Mouse (Mus musculus) heart, adult 8-10 months (tissue): ENCODE measurements at regions not wholly inside any gene's neighbourhood (a gene's known extent, or its start where the extent isn't known, plus 50 kb on each side); places are given as distances from the start of the nearest gene placed in this dataset.

Source experiments
- DNase-seq: peaks from one replicate; pipeline ENCODE4 v3.0.0; 2022; ENCODE audit warnings: low spot score

GRCm38 (mm10) chr11:24685545-24686467 lies 608.0 kb downstream of the Bcl11a start:
- DNase-seq = no peak

DNA sequence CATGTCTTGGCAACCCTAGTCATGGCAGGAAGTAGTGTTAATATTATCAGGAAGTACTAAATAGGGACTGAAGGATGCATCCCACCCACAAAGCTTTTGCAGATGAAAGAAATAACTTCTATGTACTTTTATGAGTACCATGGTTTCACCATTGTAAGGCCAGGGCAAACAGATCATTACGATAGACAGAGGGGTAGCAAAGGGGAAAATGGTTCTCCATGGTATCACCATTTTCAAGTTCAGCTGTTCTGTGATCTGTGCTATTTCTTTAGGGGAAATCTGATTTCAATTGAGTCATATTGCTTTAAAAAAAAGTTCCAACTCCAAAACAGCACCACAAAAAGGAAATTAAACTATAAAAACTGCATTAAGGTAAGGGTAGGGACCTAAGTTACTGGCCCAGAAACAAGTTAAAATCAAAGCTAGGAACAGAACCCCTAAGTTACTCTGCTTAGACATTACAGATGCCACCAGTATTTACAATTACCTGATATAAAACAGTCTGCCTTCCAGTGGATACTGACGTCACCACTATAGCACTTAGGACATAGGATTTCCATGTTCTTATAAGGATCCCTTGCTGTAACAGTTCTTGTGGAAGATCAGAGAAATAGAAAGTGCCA lies 610.4 kb downstream of the Bcl11a start:
- DNase-seq = no peak

DNA sequence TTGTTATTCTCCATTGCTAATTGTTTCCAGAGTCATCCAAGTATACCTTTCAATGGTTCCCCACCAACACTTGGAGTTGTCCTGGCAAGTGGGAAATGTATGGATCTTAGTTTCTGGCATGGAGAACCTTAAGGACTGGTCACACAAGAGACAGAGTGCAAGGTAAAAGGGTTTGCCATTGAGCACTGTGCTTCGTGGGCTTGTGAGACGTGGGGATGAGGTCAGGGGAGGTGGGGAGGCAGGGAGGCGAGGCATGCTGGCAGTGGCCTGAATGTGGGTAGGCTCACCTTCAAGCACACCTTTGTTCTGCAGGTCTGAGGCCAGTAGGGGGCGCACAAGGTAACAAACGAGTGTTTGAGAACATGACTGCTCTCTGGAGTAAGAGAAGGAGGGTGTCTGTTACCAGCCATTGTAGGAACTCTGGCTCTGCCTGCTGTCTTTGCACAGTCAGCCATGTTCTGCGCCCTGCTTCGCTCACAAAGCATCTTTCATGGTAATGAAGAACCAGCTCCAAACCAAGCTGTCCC lies 612.0 kb downstream of the Bcl11a start:
- no peak for DNase-seq

DNA sequence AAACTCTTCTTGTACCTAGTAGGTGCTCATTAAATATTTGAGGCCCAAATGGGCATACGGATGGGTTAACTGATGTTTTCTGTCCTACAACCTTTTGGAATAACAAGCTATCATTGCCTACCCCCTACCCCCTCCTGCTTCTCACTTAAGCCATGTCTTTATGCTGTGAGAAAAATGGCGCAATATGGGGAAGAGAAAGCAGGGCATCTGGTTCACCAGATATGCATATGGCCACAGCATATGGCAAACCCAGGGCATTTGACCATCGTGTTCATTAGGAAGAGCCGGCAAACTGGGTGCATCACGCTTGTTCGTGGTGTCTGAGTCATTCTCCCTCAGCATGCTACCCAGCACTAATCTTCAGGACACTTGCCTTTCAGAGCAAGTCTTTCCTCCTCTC lies 616.1 kb downstream of the Bcl11a start:
- no peak for DNase-seq

- DNase-seq = no peak
Observed at GRCm38 (mm10) chr11:24695010-24695720, 617.3 kb downstream of the Bcl11a start.

GRCm38 (mm10) chr11:24696561-24696960 lies 618.7 kb downstream of the Bcl11a start:
- DNase-seq = no peak

GRCm38 (mm10) chr11:24708790-24709189 lies 630.9 kb downstream of the Bcl11a start:
- no peak for DNase-seq

GRCm38 (mm10) chr11:24716539-24717287 lies 638.9 kb downstream of the Bcl11a start:
- DNase-seq = no peak

DNA sequence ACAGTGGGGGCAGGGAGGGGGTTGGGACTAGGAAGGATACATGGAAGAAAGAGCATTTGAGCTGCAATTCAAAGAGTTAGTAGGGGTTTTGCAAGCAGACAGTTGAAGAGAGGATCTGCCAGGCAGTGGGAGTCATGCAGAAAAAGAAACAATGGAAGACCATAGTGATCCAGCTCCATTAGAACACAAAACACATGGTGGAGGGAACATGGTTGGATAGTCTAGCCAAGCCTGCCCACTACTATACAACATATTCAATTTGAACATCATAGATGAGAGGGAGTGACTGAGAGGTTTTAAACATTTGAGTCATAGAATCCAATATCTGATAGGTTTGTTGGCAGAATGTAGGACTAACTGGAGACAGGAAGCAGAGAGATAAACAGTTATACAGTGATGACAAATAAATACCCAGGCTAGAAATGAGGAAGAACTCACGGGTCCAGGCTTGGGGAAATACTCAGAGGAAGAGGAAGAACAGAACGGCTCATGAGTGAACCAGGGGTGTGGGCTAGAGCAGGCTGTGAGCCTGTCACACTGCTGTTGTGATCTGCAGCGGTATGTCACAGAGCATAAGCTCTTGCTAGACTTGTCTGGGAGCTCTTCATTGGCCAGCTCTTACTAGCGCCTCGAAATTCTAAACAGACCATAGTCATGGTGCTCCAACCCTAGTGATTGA lies 646.5 kb downstream of the Bcl11a start:
- DNase-seq = no peak

GRCm38 (mm10) chr11:24726331-24726730 lies 648.5 kb downstream of the Bcl11a start:
- no peak for DNase-seq

- no peak for DNase-seq
Observed at GRCm38 (mm10) chr11:24727404-24727803, 649.5 kb downstream of the Bcl11a start.

DNA sequence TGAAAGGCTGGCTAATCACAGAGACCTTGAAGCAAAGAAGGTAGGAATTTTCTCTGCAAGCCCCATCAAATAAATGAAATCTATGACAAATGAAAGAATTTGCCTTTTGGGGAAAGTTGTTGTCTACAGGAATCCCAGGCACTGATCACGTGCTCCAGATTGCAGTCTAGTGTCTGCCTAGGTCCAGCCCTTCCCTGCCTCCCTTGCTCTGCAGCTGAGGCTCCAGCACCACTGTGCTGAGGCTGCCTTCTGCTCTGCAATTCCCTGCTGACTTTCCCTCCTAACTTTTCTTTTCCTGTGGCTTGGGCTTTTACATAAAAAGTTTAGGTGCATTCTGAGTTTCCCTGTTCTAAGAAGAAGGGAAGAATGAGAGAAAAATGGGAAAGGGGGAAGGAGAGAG lies 653.6 kb downstream of the Bcl11a start:
- DNase-seq = no peak

DNA sequence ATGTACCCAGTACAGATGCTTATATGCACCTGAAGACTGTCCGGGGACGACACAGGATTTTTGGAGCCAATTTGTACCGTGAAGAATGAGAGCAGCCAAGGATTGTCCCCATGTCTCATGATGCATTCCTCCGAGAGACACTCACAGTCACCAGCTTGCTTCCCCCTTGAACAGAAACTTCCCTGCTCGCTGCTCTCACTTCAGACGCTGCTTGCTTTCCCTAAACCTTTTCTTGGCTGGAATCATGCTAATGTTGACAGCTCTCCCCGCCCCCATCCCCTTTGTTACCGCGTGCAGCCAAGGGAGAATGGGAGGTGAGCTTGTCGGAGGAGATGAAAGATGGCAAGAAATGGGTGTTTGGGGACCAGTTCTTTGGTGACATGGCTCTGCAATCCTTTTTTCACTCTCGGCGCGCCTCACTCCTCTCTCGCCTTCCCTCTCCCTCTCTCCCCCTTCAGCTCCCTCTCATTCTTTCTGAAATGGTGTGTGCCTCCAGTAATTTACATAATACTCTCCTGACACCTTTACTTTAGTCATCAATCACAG lies 661.9 kb downstream of the Bcl11a start:
- no peak for DNase-seq

- DNase-seq = no peak
Observed at GRCm38 (mm10) chr11:24740466-24740865, 662.6 kb downstream of the Bcl11a start.

DNA sequence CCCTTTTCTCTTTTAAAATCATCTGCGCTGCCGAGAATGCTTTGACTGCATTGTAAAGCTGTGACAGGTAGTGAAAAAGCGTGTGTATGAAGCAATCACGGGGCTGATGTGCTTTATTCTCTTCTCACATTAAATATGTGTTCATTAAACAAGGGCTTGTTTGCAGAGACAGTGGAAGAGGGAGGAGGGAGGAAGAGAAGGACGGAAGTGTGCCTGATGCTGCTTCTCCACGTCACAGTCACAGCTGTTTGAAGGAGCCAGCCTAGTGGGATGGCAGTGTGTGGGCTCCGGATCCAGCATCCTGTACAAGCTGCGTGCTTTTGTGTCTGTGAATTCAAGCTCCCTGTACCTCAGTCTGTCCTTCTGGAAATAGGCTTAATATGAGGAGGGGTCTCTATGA lies 664.7 kb downstream of the Bcl11a start:
- no peak for DNase-seq

DNA sequence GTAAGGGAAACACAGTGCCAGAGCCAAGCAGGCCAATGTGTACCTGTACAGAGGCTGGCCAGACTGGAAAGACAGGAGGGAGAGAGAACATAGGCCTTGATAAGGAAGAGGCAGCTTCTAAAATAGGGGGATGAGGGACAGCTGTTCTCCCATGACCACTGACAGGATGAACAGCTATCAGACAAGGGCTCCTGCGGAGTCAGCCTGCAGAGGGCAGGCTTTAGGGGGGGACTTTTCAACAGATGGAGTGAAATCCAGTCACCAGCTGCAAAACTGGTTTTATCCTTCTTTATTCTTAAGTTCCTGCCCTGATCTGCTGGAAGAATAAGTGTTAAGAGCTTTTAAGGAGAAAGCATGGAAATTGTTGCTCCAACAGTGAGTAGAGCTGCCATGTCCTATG lies 665.6 kb downstream of the Bcl11a start:
- no peak for DNase-seq

- DNase-seq = no peak
Observed at GRCm38 (mm10) chr11:24745841-24746240, 668.0 kb downstream of the Bcl11a start.

DNA sequence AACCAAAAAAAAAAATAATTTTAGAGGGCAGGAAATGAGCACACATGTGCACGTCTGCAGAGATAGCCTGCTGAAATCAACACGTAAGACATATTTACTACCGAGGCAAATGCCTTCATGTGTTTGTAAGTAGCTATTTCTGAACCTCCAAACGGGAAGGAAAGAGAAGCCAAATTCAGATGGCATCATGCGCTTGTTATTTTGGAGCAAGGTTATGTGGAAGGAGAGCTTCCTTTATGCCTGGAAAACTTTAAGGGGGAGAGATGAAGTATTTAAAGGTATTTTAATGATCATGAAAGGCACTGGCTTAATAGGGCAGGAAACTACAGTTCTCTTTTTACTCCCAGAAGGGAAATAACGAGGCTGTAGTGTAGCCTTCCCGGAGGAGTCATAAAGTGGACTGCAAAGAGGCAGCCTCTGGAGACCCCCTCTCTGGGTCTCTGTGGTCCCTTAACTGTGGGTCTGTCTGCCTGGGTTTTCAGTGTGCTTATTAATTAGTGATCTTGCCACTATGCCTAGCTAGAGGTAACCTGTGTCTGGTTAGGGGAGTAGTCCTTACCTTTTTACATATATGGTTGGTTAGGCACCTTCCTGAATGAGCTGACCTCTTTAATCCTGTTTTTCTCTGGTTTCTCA lies 672.4 kb downstream of the Bcl11a start:
- DNase-seq = peak; percentile 24

DNA sequence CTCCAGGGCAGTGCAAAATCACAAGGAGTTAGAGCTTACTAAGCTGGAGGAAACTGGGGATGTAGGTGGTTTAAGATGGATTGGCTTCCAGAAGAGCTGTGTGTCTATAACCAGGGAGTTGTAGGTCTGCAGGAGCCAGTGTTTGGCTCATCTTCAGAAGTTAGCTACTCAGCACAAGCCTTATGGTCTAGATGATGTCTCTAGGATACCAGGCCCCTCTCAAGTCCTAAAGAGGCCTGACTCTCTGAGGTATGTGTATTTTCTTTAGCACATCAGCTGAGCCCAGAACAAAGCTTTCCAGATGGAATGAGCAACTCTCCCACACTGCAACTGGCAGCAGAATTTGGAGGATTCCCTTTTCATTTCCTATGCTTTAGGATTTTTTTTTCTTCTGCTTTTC lies 680.3 kb downstream of the Bcl11a start:
- no peak for DNase-seq

- DNase-seq = no peak
Observed at GRCm38 (mm10) chr11:24783470-24783869, 705.6 kb downstream of the Bcl11a start.
